Mouse (Mus musculus) neural tube, embryonic 15.5 days (tissue): ENCODE data around the gene Gcnt1. TPM values are rescaled to one million over a fixed set of nuclear protein-coding genes. Genes with fewer than 3 reads are reported as not detected.

ENCODE experiments used
- ATAC-seq: fragments of 200-750 bp; cut with Nextera tagmentation; 2 replicates; pipeline ENCODE4 v1.8.0; 2017; ENCODE audit warnings: mild to moderate bottlenecking, moderate TSS enrichment, moderate library complexity; ENCODE audit not compliant: low FRiP score
- H3K27ac ChIP-seq: fragments of 300-500 bp; sonication (generic); replicated peaks from 2 replicates; pipeline ENCODE4 v1.5.1; 2015; ENCODE audit warnings: mild to moderate bottlenecking, inconsistent platforms
- H3K27me3 ChIP-seq: fragments of 300-500 bp; sonication (generic); replicated peaks from 2 replicates; pipeline ENCODE4 v1.6.1; 2015; ENCODE audit warnings: inconsistent platforms
- H3K36me3 ChIP-seq: fragments of 300-500 bp; sonication (generic); 2 replicates; pipeline ENCODE4 v1.6.1; 2015; ENCODE audit warnings: inconsistent platforms
- H3K4me1 ChIP-seq: fragments of 300-500 bp; sonication (generic); 2 replicates; pipeline ENCODE4 v1.6.1; 2015; ENCODE audit warnings: inconsistent platforms
- H3K4me2 ChIP-seq: fragments of 300-500 bp; sonication (generic); 2 replicates; pipeline ENCODE4 v1.6.1; 2015; ENCODE audit warnings: inconsistent platforms, mild to moderate bottlenecking, moderate library complexity
- H3K4me3 ChIP-seq: fragments of 300-500 bp; sonication (generic); replicated peaks from 2 replicates; pipeline ENCODE4 v1.5.1; 2015; ENCODE audit warnings: mild to moderate bottlenecking, inconsistent platforms
- H3K9ac ChIP-seq: fragments of 300-500 bp; sonication (generic); replicated peaks from 2 replicates; pipeline ENCODE4 v1.6.1; 2015; ENCODE audit warnings: mild to moderate bottlenecking, inconsistent platforms
- H3K9me3 ChIP-seq: fragments of 300-500 bp; sonication (generic); replicated peaks from 2 replicates; pipeline ENCODE4 v1.6.1; 2016; ENCODE audit warnings: inconsistent platforms
- WGBS: fragments of 180-500 bp; shearing (Covaris S2); methylation state at CpG from one replicate; pipeline ENCODE4 v1.1.7; 2015; ENCODE audit warnings: mixed read lengths; 5-methylcytosine and 5-hydroxymethylcytosine counted together
- polyA plus RNA-seq: library from polyadenylated mRNA; unstranded; fragments of >200 nt; fragmentation: Nextera tagmentation; extraction: Ambion mirVana; gene quantifications from 2 replicates; pipeline ENCODE4 v1.2.1, GENCODE M21; 2015

Gcnt1 gene
- polyA plus RNA-seq, 1 experiment from 2014 or later: 0.74 TPM

GRCm38 (mm10) chr19:17323006-17323688 is 49.5 kb downstream of the Gcnt1 start:
- Histone ChIP-seq H3K4me3 (no peak overlapping the region), H3K27ac (no peak overlapping the region), H3K4me1 (no peaks in the 10 kb centered on the region), H3K4me2 (no peak overlapping the region), H3K36me3 (no peaks in the 10 kb centered on the region), H3K9ac (no peak overlapping the region), H3K9me3 (no peaks in the 10 kb centered on the region), H3K27me3 (no peaks in the 10 kb centered on the region)
- no peak for ATAC-seq
- WGBS: 93% methylated on average over 11 of the region's 11 CpGs

- Histone ChIP-seq H3K9ac (no peak overlapping the region), H3K4me2 (no peak overlapping the region), H3K27ac (no peak overlapping the region), H3K9me3 (no peaks in the 10 kb centered on the region), H3K27me3 (no peaks in the 10 kb centered on the region), H3K36me3 (no peaks in the 10 kb centered on the region), H3K4me3 (no peak overlapping the region), H3K4me1 (no peaks in the 10 kb centered on the region)
- ATAC-seq: no peak
- 95% methylated on average over 4 of the region's 4 CpGs for WGBS
These were observed 52.9 kb downstream of the Gcnt1 start for GRCm38 (mm10) chr19:17319770-17320169.

GRCm38 (mm10) chr19:17318733-17319132 is 53.9 kb downstream of the Gcnt1 start:
- no peak for ATAC-seq
- Histone ChIP-seq H3K4me2 (no peak overlapping the region), H3K4me3 (no peak overlapping the region), H3K36me3 (no peaks in the 10 kb centered on the region), H3K9me3 (no peaks in the 10 kb centered on the region), H3K9ac (no peak overlapping the region), H3K4me1 (no peaks in the 10 kb centered on the region), H3K27me3 (no peaks in the 10 kb centered on the region), H3K27ac (no peak overlapping the region)
- 24% methylated on average over 3 of the region's 3 CpGs for WGBS

- Histone ChIP-seq H3K4me2 (no peak overlapping the region), H3K27me3 (no peaks in the 10 kb centered on the region), H3K27ac (no peak overlapping the region), H3K4me3 (no peak overlapping the region), H3K4me1 (no peaks in the 10 kb centered on the region), H3K9me3 (no peaks in the 10 kb centered on the region), H3K36me3 (no peaks in the 10 kb centered on the region), H3K9ac (no peak overlapping the region)
- no peak for ATAC-seq
- 88% methylated on average over 2 of the region's 2 CpGs for WGBS
These were observed 56.2 kb downstream of the Gcnt1 start for GRCm38 (mm10) chr19:17316311-17317003.

GRCm38 (mm10) chr19:17314451-17314850 is 58.2 kb downstream of the Gcnt1 start:
- no peak overlapping the region for H3K9ac ChIP-seq
- H3K4me3 ChIP-seq: no peak overlapping the region
- no peak for ATAC-seq
- H3K4me1 ChIP-seq: no peaks in the 10 kb centered on the region
- 74% methylated on average over 2 of the region's 2 CpGs for WGBS
- H3K27ac ChIP-seq: no peak overlapping the region
- H3K36me3 ChIP-seq: no peaks in the 10 kb centered on the region
- no peaks in the 10 kb centered on the region for H3K27me3 ChIP-seq
- H3K4me2 ChIP-seq: no peak overlapping the region
- no peaks in the 10 kb centered on the region for H3K9me3 ChIP-seq

- no peak for ATAC-seq
- Histone ChIP-seq H3K27ac (no peak overlapping the region), H3K4me3 (no peak overlapping the region), H3K9ac (no peak overlapping the region), H3K4me1 (no peaks in the 10 kb centered on the region), H3K36me3 (no peaks in the 10 kb centered on the region), H3K27me3 (no peaks in the 10 kb centered on the region), H3K4me2 (no peak overlapping the region), H3K9me3 (no peaks in the 10 kb centered on the region)
- WGBS: 85% methylated on average over 1 of the region's 1 CpGs
These were observed 58.9 kb downstream of the Gcnt1 start for GRCm38 (mm10) chr19:17313766-17314165.

- no peaks in the 10 kb centered on the region for H3K27me3 ChIP-seq
- 90% methylated on average over 5 of the region's 5 CpGs for WGBS
- H3K9me3 ChIP-seq: no peaks in the 10 kb centered on the region
- no peak overlapping the region for H3K4me3 ChIP-seq
- H3K4me2 ChIP-seq: no peak overlapping the region
- no peak overlapping the region for H3K27ac ChIP-seq
- no peak overlapping the region for H3K9ac ChIP-seq
- no peaks in the 10 kb centered on the region for H3K4me1 ChIP-seq
- no peaks in the 10 kb centered on the region for H3K36me3 ChIP-seq
- no peak for ATAC-seq
These were observed 59.9 kb downstream of the Gcnt1 start for GRCm38 (mm10) chr19:17312671-17313180.

GRCm38 (mm10) chr19:17311501-17311900 is 61.1 kb downstream of the Gcnt1 start:
- ATAC-seq: no peak
- no peak overlapping the region for H3K9ac ChIP-seq
- WGBS: 36% methylated on average over 1 of the region's 1 CpGs
- H3K9me3 ChIP-seq: no peaks in the 10 kb centered on the region
- no peaks in the 10 kb centered on the region for H3K36me3 ChIP-seq
- no peak overlapping the region for H3K4me3 ChIP-seq
- H3K4me2 ChIP-seq: no peak overlapping the region
- H3K27ac ChIP-seq: no peak overlapping the region
- no peaks in the 10 kb centered on the region for H3K4me1 ChIP-seq
- H3K27me3 ChIP-seq: no peaks in the 10 kb centered on the region

GRCm38 (mm10) chr19:17311031-17311430 is 61.6 kb downstream of the Gcnt1 start:
- no peak for ATAC-seq
- 85% methylated on average over 2 of the region's 2 CpGs for WGBS
- Histone ChIP-seq H3K9ac (no peak overlapping the region), H3K4me1 (no peaks in the 10 kb centered on the region), H3K9me3 (no peaks in the 10 kb centered on the region), H3K27me3 (no peaks in the 10 kb centered on the region), H3K27ac (no peak overlapping the region), H3K36me3 (no peaks in the 10 kb centered on the region), H3K4me2 (no peak overlapping the region), H3K4me3 (no peak overlapping the region)

- Histone ChIP-seq H3K9ac (no peak overlapping the region), H3K27me3 (no peaks in the 10 kb centered on the region), H3K9me3 (no peaks in the 10 kb centered on the region), H3K4me3 (no peak overlapping the region), H3K4me1 (no peaks in the 10 kb centered on the region), H3K4me2 (no peak overlapping the region), H3K36me3 (no peaks in the 10 kb centered on the region), H3K27ac (no peak overlapping the region)
- no peak for ATAC-seq
- 96% methylated on average over 5 of the region's 5 CpGs for WGBS
These were observed 76.6 kb downstream of the Gcnt1 start for GRCm38 (mm10) chr19:17296081-17296480.

GRCm38 (mm10) chr19:17295211-17295766 is 77.4 kb downstream of the Gcnt1 start:
- no peak overlapping the region for H3K27ac ChIP-seq
- no peak for ATAC-seq
- no peak overlapping the region for H3K4me3 ChIP-seq
- no peaks in the 10 kb centered on the region for H3K36me3 ChIP-seq
- H3K4me2 ChIP-seq: no peak overlapping the region
- no peak overlapping the region for H3K9ac ChIP-seq
- 90% methylated on average over 6 of the region's 6 CpGs for WGBS
- H3K9me3 ChIP-seq: no peaks in the 10 kb centered on the region
- H3K4me1 ChIP-seq: no peaks in the 10 kb centered on the region
- H3K27me3 ChIP-seq: no peaks in the 10 kb centered on the region

- 90% methylated on average over 5 of the region's 5 CpGs for WGBS
- ATAC-seq: no peak
- Histone ChIP-seq H3K36me3 (no peaks in the 10 kb centered on the region), H3K4me3 (no peak overlapping the region), H3K9ac (no peak overlapping the region), H3K9me3 (no peaks in the 10 kb centered on the region), H3K4me2 (no peak overlapping the region), H3K4me1 (no peaks in the 10 kb centered on the region), H3K27me3 (no peaks in the 10 kb centered on the region), H3K27ac (no peak overlapping the region)
These were observed 78.5 kb downstream of the Gcnt1 start for GRCm38 (mm10) chr19:17294136-17294535.
